Mouse (Mus musculus): ENCODE data around the gene Sox5. TPM values are rescaled to one million over a fixed set of nuclear protein-coding genes. Genes with fewer than 3 reads are reported as not detected.

The Sox5 gene
- total and polyA plus RNA-seq, 2 experiments from 2014 or later, result 26.2 to 32.9 TPM

DNA sequence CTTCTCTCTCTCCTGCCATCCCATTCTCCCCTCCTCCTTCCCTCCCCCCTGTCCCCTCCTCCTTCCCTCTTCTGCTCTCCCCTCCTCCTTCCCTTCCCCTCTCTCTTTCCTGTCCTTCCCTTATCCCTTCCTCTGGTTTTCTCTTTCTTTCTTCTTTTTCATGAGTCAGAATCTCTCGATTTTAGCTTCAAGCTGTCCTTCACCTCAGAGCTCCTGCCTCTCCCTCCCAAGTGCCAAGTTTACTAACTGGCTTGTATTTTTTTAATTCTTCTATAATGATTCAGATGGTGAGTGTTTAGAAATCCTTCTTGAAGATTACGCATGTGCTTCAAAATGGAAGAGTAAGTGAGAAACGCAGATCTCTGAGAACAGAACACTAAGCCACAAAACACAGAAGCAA is 135.4 kb downstream of the Sox5 start:
- no peak for ATAC-seq
- TF ChIP-seq CTCF (IDR thresholded peaks at IDR 0.05; ENCODE audit: low read depth), result no peak
- H3K9me3 ChIP-seq (ENCODE audit: low read length), result no peaks in the 10 kb centered on the region
- H3K27ac ChIP-seq, result no peak overlapping the region
- H3K4me1 ChIP-seq (ENCODE audit: insufficient read depth, low read length), result no peaks in the 10 kb centered on the region
- no peaks in the 10 kb centered on the region for H3K36me3 ChIP-seq (ENCODE audit: insufficient read depth, low read length)
- no peak overlapping the region for H3K4me2 ChIP-seq (ENCODE audit: low read depth, low read length)
- DNase-seq (ENCODE audit: low spot score), result no peak
- no peak overlapping the region for H3K9ac ChIP-seq (replicated peaks; ENCODE audit: low read length)
- WGBS, result 92% methylated on average over 3 of the region's 3 CpGs
- H3K27me3 ChIP-seq (ENCODE audit: insufficient read depth, low read length), result no peaks in the 10 kb centered on the region
- H3K4me3 ChIP-seq (ENCODE audit: low read length), result no peak overlapping the region

DNA sequence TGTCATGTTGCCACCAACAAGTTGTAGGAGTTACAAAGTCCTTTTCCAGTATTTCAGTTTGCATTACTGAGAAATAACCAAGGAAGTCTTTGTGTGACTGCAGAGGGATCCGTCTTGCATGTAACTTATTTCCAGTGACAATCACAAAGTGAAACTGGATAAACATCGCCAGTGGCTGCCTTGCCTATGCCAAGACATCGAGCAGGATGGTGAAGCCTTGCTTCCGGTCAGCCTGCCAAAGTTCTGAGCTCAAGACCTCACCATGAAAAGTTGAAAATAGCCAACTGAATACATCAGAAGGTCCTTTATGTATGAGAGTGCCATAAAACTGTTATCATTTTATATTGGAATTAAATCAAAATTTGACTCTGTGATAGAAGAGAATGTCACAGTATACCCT is 136.0 kb downstream of the Sox5 start:
- Histone ChIP-seq H3K36me3 (ENCODE audit: insufficient read depth, low read length) (no peaks in the 10 kb centered on the region), H3K27ac (no peak overlapping the region), H3K4me3 (ENCODE audit: low read length) (no peak overlapping the region), H3K9ac (replicated peaks; ENCODE audit: low read length) (no peak overlapping the region), H3K27me3 (ENCODE audit: insufficient read depth, low read length) (no peaks in the 10 kb centered on the region), H3K9me3 (ENCODE audit: low read length) (no peaks in the 10 kb centered on the region), H3K4me2 (ENCODE audit: low read depth, low read length) (no peak overlapping the region), H3K4me1 (ENCODE audit: insufficient read depth, low read length) (no peaks in the 10 kb centered on the region)
- DNase-seq (ENCODE audit: low spot score) (no peak), ATAC-seq (no peak)
- no peak for TF ChIP-seq CTCF (IDR thresholded peaks at IDR 0.05; ENCODE audit: low read depth)
- 86% methylated on average over 4 of the region's 4 CpGs for WGBS

DNA sequence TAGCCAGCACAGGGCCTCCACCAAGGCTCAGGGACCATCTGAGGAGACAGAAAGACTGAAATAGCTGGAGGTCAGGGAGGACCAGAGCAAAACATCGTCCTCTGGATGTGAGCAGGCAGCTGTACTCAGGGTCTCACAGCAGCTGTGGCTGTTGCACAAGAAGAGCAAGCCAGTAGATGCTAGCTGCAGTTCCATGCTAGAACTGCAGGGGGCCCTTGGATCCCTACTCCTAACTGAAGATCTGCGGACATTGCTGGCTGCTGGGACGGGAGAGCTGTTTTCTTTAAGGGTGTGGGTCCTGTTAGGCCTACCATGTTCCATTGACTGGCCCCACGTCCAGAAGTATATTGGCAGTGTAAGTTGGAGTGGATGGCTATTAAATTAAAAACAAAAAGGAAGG is 137.1 kb downstream of the Sox5 start:
- no peaks in the 10 kb centered on the region for H3K9me3 ChIP-seq (ENCODE audit: low read length)
- H3K9ac ChIP-seq (replicated peaks; ENCODE audit: low read length), result no peak overlapping the region
- no peak overlapping the region for H3K27ac ChIP-seq
- peak; percentile 55 for TF ChIP-seq CTCF (IDR thresholded peaks at IDR 0.05; ENCODE audit: low read depth)
- ATAC-seq, result no peak
- no peaks in the 10 kb centered on the region for H3K27me3 ChIP-seq (ENCODE audit: insufficient read depth, low read length)
- H3K4me2 ChIP-seq (ENCODE audit: low read depth, low read length), result no peak overlapping the region
- H3K36me3 ChIP-seq (ENCODE audit: insufficient read depth, low read length), result no peaks in the 10 kb centered on the region
- no peak overlapping the region for H3K4me3 ChIP-seq (ENCODE audit: low read length)
- 78% methylated on average over 4 of the region's 4 CpGs for WGBS
- no peaks in the 10 kb centered on the region for H3K4me1 ChIP-seq (ENCODE audit: insufficient read depth, low read length)
- peak; percentile 7 for DNase-seq (ENCODE audit: low spot score)

DNA sequence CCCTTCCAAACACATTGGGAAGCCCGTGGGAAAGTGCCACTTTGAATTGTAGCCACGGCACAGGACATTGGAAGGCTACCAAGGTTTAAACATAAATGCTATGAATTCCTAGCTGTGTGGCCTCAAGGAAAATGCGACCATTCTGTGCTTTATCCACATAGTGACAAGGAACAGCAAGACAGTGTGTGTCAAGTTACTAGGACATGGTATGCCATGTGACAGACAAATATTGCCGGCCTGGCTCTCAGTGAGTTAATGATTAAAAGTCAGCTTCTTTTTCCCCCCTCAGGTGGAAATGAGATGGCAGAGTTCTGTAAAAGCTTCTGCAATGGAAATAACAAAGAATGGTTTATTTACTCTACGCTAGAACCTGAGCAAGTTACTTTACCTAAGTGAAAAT is 138.2 kb downstream of the Sox5 start:
- Histone ChIP-seq H3K4me2 (ENCODE audit: low read depth, low read length) (no peak overlapping the region), H3K27me3 (ENCODE audit: insufficient read depth, low read length) (no peaks in the 10 kb centered on the region), H3K4me1 (ENCODE audit: insufficient read depth, low read length) (no peaks in the 10 kb centered on the region), H3K27ac (no peak overlapping the region), H3K4me3 (ENCODE audit: low read length) (no peak overlapping the region), H3K9me3 (ENCODE audit: low read length) (no peaks in the 10 kb centered on the region), H3K9ac (replicated peaks; ENCODE audit: low read length) (no peak overlapping the region), H3K36me3 (ENCODE audit: insufficient read depth, low read length) (no peaks in the 10 kb centered on the region)
- DNase-seq (ENCODE audit: low spot score) (no peak), ATAC-seq (no peak)
- TF ChIP-seq CTCF (IDR thresholded peaks at IDR 0.05; ENCODE audit: low read depth), result no peak
- WGBS, result 78% methylated on average over 5 of the region's 5 CpGs

DNA sequence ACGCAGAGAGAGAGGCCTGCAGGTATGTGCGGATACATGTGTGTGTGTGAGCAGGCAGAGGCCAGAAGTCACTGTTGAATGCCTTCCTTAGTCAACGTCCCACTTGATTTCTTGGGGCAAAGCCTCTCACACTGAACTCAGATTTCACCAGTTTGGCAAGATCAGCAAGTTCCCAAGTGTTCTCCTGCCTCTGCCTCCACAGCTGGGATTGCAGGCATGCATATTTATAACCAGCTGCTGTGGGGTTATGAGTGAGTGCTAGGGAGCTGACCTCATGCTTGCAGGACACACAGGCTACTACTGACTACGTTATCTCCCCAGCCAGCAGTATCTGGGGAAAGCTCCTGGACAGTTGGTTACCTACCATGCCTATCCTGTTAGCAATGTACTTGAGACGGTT is 139.9 kb downstream of the Sox5 start:
- no peak overlapping the region for H3K4me2 ChIP-seq (ENCODE audit: low read depth, low read length)
- ATAC-seq, result no peak
- H3K27ac ChIP-seq, result no peak overlapping the region
- H3K9me3 ChIP-seq (ENCODE audit: low read length), result no peaks in the 10 kb centered on the region
- no peaks in the 10 kb centered on the region for H3K27me3 ChIP-seq (ENCODE audit: insufficient read depth, low read length)
- no peak for DNase-seq (ENCODE audit: low spot score)
- TF ChIP-seq CTCF (IDR thresholded peaks at IDR 0.05; ENCODE audit: low read depth), result no peak
- H3K9ac ChIP-seq (replicated peaks; ENCODE audit: low read length), result no peak overlapping the region
- no peaks in the 10 kb centered on the region for H3K4me1 ChIP-seq (ENCODE audit: insufficient read depth, low read length)
- no peaks in the 10 kb centered on the region for H3K36me3 ChIP-seq (ENCODE audit: insufficient read depth, low read length)
- no peak overlapping the region for H3K4me3 ChIP-seq (ENCODE audit: low read length)
- 65% methylated on average over 5 of the region's 5 CpGs for WGBS

DNA sequence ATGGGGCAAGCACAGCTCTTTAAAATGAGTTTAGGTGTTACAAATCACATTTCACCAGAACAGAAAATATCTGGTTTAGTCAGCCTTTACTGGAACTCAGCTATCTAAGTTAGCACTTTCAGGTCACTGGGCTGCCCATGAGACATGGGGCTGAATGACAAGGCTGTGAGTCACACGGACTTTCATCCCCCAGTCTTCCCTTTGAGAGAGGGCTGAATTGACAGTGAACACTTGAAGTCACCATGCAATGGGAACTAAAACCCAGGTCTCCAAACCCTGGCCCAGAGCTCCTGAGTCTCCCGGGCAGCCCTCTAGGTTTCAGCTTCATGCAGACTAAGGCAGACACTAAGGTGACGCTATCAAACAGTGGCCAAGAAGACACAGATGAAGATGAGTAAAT is 141.2 kb downstream of the Sox5 start:
- Histone ChIP-seq H3K9me3 (ENCODE audit: low read length) (no peaks in the 10 kb centered on the region), H3K36me3 (ENCODE audit: insufficient read depth, low read length) (no peaks in the 10 kb centered on the region), H3K4me3 (ENCODE audit: low read length) (no peak overlapping the region), H3K27ac (no peak overlapping the region), H3K4me2 (ENCODE audit: low read depth, low read length) (no peak overlapping the region), H3K27me3 (ENCODE audit: insufficient read depth, low read length) (no peaks in the 10 kb centered on the region), H3K9ac (replicated peaks; ENCODE audit: low read length) (no peak overlapping the region), H3K4me1 (ENCODE audit: insufficient read depth, low read length) (no peaks in the 10 kb centered on the region)
- WGBS, result 96% methylated on average over 3 of the region's 3 CpGs
- ATAC-seq (no peak), DNase-seq (ENCODE audit: low spot score) (no peak)
- no peak for TF ChIP-seq CTCF (IDR thresholded peaks at IDR 0.05; ENCODE audit: low read depth)

DNA sequence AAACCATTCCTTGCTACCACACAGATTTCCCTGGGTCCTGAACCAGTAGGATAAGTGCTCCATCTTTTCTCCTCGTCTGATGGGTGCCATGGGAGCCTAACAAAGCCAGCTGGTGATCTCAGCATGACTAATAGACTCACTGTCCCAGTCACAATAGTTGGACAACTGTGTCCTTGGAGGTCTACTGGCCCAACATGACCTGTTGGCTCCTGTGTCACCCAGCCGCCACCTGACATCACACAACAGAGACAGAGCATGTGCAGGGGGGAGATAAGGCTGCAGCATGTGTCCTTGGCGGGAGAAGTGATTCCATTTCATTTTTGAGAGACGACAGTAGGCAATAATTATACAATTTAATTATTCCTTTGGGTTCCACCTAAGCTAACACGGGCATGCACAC is 143.2 kb downstream of the Sox5 start:
- Histone ChIP-seq H3K4me3 (ENCODE audit: low read length) (no peak overlapping the region), H3K9me3 (ENCODE audit: low read length) (no peaks in the 10 kb centered on the region), H3K27ac (no peak overlapping the region), H3K4me2 (ENCODE audit: low read depth, low read length) (no peak overlapping the region), H3K9ac (replicated peaks; ENCODE audit: low read length) (no peak overlapping the region), H3K36me3 (ENCODE audit: insufficient read depth, low read length) (no peaks in the 10 kb centered on the region), H3K27me3 (ENCODE audit: insufficient read depth, low read length) (no peaks in the 10 kb centered on the region), H3K4me1 (ENCODE audit: insufficient read depth, low read length) (no peaks in the 10 kb centered on the region)
- DNase-seq (ENCODE audit: low spot score) (no peak), ATAC-seq (no peak)
- no peak for TF ChIP-seq CTCF (IDR thresholded peaks at IDR 0.05; ENCODE audit: low read depth)
- 57% methylated on average over 5 of the region's 5 CpGs for WGBS
